Mouse (Mus musculus) embryonic facial prominence, embryonic 12.5 days (tissue): ENCODE measurements around the gene Nrtn. TPM values are rescaled to one million over a fixed set of nuclear protein-coding genes. Genes with fewer than 3 reads are reported as not detected.

Experiments
- ATAC-seq: fragments of 200-750 bp; cut with Nextera tagmentation; 2 replicates; pipeline ENCODE4 v1.8.0; 2017; ENCODE audit not compliant: insufficient number of reproducible peaks, insufficient read depth, low FRiP score, low TSS enrichment
- H3K27ac ChIP-seq: fragments of 300-500 bp; sonication (generic); 2 replicates; pipeline ENCODE4 v1.5.1; 2016; ENCODE audit warnings: mild to moderate bottlenecking
- H3K27me3 ChIP-seq: fragments of 300-500 bp; sonication (generic); 2 replicates; pipeline ENCODE4 v1.6.1; 2016; ENCODE audit warnings: mild to moderate bottlenecking, moderate library complexity
- H3K36me3 ChIP-seq: fragments of 300-500 bp; sonication (generic); 2 replicates; pipeline ENCODE4 v1.6.1; 2016; ENCODE audit warnings: mild to moderate bottlenecking
- H3K4me1 ChIP-seq: fragments of 300-500 bp; sonication (generic); 2 replicates; pipeline ENCODE4 v1.6.1; 2016
- H3K4me2 ChIP-seq: fragments of 300-500 bp; sonication (generic); replicated peaks from 2 replicates; pipeline ENCODE4 v1.6.1; 2016; ENCODE audit warnings: mild to moderate bottlenecking, moderate library complexity
- H3K4me3 ChIP-seq: fragments of 300-500 bp; sonication (generic); 2 replicates; pipeline ENCODE4 v1.5.1; 2016; ENCODE audit warnings: mild to moderate bottlenecking
- H3K9ac ChIP-seq: fragments of 300-500 bp; sonication (generic); 2 replicates; pipeline ENCODE4 v1.6.1; 2016; ENCODE audit warnings: mild to moderate bottlenecking, moderate library complexity
- H3K9me3 ChIP-seq: fragments of 300-500 bp; sonication (generic); 2 replicates; pipeline ENCODE4 v1.6.1; 2016; ENCODE audit warnings: mild to moderate bottlenecking, moderate library complexity
- WGBS: fragments of 180-500 bp; shearing (Covaris S2); methylation state at CpG from one replicate; pipeline ENCODE4 v1.1.7; 2016; 5-methylcytosine and 5-hydroxymethylcytosine counted together
- polyA plus RNA-seq: library from polyadenylated mRNA; unstranded; fragments of >200 nt; fragmentation: Nextera tagmentation; extraction: Ambion mirVana; gene quantifications from 2 replicates; pipeline ENCODE4 v1.2.1, GENCODE M21; 2016

Nrtn gene
- polyA plus RNA-seq, 1 experiment from 2014 or later = 11.9 TPM

DNA sequence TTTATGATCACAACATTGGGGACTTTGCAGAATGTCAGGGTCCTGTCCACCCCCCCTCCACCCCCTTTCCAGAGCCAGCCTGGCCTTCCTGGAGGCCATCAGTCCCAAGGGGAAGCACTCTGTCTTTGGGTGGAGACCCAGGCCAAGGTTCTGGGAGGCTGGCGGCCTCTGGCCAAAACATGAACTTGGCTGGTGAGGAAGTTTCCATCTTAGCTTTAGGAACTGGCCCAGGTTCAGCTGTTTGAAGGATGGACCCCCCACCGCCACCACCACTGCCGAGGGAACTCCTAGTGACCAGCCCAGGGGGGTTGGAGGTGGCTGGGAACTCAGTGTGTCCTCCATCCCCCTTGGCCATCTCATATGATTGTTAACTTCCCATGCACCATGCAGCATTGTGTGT lies 3.7 kb upstream of the Nrtn start:
- H3K4me2 ChIP-seq = no peak overlapping the region
- H3K9me3 ChIP-seq = no peaks in the 10 kb centered on the region
- H3K4me3 ChIP-seq = no peak overlapping the region
- 0 out of 2 replicates have a peak overlapping the region, but pooled peaks have one; percentile 75 for H3K27ac ChIP-seq
- peaks cover 33% of the 10 kb centered on the region for H3K27me3 ChIP-seq
- no peaks in the 10 kb centered on the region for H3K36me3 ChIP-seq
- H3K9ac ChIP-seq = no peak overlapping the region; the same call in 1 of the 2 replicates
- H3K4me1 ChIP-seq = peaks cover 33% of the 10 kb centered on the region
- ATAC-seq = no peak
- WGBS = 74% methylated on average over 3 of the region's 3 CpGs

DNA sequence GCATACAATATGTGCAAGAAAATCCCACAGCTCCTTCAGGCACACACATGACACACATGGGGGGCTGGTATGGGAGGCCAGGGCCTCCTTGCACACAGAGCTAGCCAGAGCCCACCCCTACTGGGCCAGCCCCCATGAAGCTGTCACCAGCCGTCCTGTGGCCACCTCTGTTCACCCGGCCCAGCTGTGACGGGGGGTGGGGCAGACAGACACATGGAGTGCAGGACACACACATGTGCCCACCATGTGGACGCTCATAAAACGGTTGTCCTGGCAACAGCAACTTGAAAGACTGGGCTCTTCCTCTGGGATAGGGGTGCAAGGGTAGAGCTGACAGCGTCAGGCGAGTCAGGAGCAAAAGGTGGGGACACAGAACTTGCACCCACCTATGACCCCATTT lies 1.9 kb upstream of the Nrtn start:
- H3K4me1 ChIP-seq = peaks cover 33% of the 10 kb centered on the region
- H3K4me2 ChIP-seq = no peak overlapping the region
- H3K9me3 ChIP-seq = no peaks in the 10 kb centered on the region
- H3K9ac ChIP-seq = no peak overlapping the region
- no peak for ATAC-seq
- no peaks in the 10 kb centered on the region for H3K36me3 ChIP-seq
- no peak overlapping the region for H3K4me3 ChIP-seq
- WGBS = 52% methylated on average over 7 of the region's 7 CpGs
- peaks cover 51% of the 10 kb centered on the region for H3K27me3 ChIP-seq
- H3K27ac ChIP-seq = no peak overlapping the region

DNA sequence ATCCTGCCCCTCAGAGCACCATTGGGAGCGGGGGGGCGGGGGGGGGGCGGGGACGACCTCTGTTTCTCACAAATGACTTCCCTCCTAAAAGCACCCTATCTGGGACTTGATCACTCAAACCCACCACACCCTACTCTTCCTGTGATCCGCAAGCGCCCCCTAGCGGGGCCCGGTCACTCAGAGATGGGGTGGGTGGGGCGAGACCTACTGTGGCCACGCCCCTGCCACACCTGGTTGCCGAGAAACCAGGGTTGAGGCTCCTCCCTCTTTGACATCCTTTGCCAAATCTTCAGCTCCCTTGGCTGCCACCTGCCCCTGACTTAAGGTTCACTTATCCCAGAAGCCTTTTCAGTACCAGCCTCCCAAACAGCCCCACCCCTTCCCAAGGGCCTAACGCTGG lies 802 bp upstream of the Nrtn start:
- H3K27me3 ChIP-seq = peaks cover 63% of the 10 kb centered on the region
- no peak overlapping the region for H3K9ac ChIP-seq
- WGBS = 5% methylated on average over 12 of the region's 12 CpGs

DNA sequence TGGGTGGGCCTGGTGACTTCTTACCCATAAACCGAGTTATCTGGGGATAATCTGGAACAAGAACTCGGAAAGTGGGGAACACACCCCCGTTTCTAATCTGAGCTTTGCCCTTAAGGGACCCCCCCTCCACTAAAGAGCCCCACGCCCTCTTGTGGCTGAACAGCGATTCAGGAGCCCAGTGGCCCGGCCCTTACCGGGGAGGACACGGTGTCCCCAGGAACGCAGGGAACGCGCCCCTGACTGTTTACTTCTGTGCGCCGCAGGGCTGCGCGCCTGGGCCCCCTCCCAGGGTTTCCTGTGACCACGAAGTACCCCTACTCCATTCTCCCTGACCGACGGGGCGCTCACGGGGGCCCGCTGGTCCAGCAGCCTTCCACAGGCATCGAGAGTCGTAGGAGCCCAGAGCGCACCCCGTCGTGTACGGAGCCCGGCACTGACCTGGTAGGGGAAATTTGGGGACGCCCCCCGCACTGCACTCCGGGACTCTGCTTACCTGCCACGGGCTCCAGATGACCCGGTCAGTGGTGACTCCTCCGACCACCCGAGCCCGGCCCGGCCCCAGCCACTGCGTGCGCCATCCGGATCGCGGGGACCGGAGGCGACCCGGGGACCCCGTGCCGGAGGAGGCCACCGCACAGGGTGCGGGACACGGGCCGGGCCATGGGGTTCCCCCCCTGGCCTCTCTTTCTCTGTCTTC lies 479 bp downstream of the Nrtn start:
- Histone ChIP-seq H3K4me1 (peaks cover 31% of the 10 kb centered on the region), H3K27ac (no peak overlapping the region)
- 2% methylated on average over 51 of the region's 51 CpGs for WGBS

More for the DNA sequence above, 802 bp upstream of the Nrtn start:
- Histone ChIP-seq H3K9me3 (no peaks in the 10 kb centered on the region), H3K27ac (no peak overlapping the region), H3K4me2 (peak overlapping the region; percentile 99; the same call in 1 of the 2 replicates), H3K36me3 (no peaks in the 10 kb centered on the region), H3K4me1 (peaks cover 42% of the 10 kb centered on the region), H3K4me3 (no peak overlapping the region)
- ATAC-seq = no peak

DNA sequence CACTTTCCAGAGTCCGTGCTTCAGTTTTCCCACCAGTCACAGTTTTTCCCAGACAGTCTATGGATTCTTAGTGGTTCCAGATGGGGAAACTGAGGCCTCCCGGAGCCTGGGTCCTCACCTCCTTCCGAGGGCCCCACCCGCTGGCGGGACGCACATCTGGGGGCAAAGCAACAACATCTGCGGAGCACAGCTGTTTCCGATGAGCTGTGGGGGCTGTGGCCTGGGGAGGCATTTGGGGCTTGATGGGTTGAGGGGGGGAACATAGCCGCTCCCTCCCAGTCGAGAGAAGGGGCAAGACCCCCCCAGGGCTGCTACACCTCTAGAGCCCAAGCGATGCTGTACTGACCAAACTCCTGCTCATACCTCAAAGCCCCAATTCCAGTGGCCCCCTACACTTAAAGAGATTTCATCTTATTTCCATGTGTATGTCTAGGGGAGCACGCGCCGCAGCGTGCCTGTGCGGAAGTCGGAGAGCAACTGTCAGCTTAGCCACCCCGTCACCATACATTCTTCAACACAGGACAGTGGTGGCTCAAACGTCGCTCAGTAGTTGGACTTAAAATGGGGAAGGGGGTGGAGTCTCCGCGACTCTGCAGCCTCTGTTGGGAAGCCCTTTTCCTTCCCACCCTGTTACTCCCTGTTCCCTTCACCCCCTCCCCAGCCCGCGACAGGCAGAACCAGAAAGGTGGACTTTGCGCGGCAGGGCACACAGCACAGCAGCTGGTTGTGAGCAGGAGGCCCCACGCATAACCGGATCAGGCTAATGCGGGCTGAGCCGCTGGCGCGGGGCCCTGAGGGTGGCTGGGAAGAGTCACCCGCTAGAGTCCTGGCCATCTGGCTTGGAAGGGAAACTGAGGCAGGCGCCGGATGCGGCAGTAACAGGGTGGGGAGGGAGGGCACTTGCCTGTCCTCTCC lies 2.8 kb downstream of the Nrtn start:
- WGBS = 10% methylated on average over 36 of the region's 36 CpGs
- peaks cover 26% of the 10 kb centered on the region for H3K4me1 ChIP-seq
- no peaks in the 10 kb centered on the region for H3K36me3 ChIP-seq
- 0 out of 2 replicates have a peak overlapping the region, but pooled peaks have one; percentile 6 for H3K4me3 ChIP-seq
- peaks cover 82% of the 10 kb centered on the region for H3K27me3 ChIP-seq
- no peak overlapping the region for H3K27ac ChIP-seq
- H3K4me2 ChIP-seq = no peak overlapping the region
- H3K9me3 ChIP-seq = no peaks in the 10 kb centered on the region
- ATAC-seq = no peak
- no peak overlapping the region for H3K9ac ChIP-seq

More for the DNA sequence above, 479 bp downstream of the Nrtn start:
- peak overlapping the region; percentile 51 for H3K4me3 ChIP-seq
- H3K36me3 ChIP-seq = no peaks in the 10 kb centered on the region
- ATAC-seq = 0 out of 2 replicates have a peak, but pooled peaks have one; percentile 1
- no peaks in the 10 kb centered on the region for H3K9me3 ChIP-seq
- H3K4me2 ChIP-seq = peak overlapping the region; percentile 99
- peak overlapping the region; percentile 63 for H3K9ac ChIP-seq
- H3K27me3 ChIP-seq = peaks cover 75% of the 10 kb centered on the region

DNA sequence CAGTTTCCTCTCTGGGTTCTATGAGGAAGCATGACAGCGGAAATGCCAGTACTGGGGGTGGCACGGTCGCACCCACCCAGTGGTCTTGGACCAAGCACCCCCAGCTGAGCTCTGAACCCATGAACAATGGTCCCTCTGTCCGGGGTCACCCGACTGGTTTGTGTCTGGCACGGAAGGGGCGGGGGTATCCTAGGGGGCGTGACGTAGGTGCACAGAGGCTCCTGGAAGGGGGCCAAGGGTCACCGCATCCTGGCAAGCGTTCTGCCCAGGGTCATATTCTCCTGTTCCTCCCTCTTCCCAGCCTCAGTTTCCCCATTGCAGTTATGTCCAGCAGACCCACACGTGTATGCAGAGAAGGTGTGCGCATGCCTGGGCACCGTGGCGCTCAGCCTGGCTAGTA lies 3.9 kb downstream of the Nrtn start:
- WGBS = 15% methylated on average over 15 of the region's 15 CpGs
- Histone ChIP-seq H3K27ac (no peak overlapping the region), H3K9me3 (no peaks in the 10 kb centered on the region), H3K9ac (no peak overlapping the region), H3K36me3 (no peaks in the 10 kb centered on the region), H3K4me2 (no peak overlapping the region), H3K4me1 (peaks cover 26% of the 10 kb centered on the region), H3K27me3 (peaks cover 82% of the 10 kb centered on the region), H3K4me3 (no peak overlapping the region)
- no peak for ATAC-seq

DNA sequence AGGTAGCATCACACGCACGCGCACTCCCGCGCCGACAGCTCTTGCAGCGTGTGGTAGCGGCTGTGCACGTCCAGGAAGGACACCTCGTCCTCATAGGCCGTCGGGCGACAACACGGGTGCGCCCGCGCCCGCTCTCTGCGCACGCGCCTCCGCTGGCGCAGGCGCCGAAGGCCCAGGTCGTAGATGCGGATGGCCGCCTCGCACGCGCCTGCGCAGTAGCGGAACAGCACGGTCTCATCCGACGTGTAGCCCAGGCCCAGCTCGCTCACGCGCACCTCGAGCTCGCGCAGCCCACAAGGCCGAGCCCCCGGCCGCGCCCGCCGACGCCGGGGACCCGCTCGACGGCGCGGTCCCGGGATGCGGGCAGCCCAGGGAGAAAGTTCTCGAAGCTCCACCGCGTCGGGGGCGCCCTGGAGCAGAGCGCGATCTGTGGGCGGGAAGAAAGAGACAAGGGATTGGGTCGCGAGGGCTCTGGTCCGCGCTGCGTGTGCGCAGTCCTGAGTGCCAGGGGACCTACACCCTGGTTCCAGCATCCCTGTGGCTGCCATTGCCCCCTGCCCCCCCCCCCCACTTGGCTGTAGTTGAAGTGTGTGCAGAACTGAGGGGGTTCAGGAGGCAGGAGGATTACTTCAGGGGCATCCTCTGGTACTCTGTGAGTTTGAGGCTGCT lies 5.8 kb downstream of the Nrtn start:
- Histone ChIP-seq H3K27me3 (peaks cover 64% of the 10 kb centered on the region), H3K9ac (no peak overlapping the region), H3K27ac (no peak overlapping the region), H3K36me3 (no peaks in the 10 kb centered on the region), H3K9me3 (no peaks in the 10 kb centered on the region), H3K4me2 (peak overlapping the region; percentile 42), H3K4me3 (peak overlapping the region; percentile 20), H3K4me1 (peaks cover 13% of the 10 kb centered on the region; the same call in 1 of the 2 replicates)
- 23% methylated on average over 71 of the region's 71 CpGs for WGBS
- ATAC-seq = peak; percentile 36; the same call in 1 of the 2 replicates

DNA sequence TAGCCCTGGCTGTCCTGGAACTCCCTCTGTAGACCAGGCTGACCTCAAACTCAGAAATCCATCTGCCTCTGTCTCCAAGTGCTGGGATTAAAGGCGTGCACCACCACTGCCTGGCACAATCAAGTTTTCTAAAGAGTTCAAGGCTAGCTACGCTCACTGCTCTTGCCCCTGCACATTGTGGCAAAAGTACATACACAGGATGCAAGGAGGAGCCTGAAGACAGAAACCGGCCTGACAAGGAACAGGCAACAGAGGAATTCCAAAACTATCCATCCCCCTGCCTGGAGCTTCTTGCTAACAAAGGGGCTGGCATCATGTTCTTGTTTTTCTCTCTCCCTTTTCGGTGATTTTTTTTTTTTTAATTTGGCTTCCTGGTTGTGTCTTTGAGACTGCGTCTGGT lies 13.2 kb downstream of the Nrtn start:
- Histone ChIP-seq H3K36me3 (no peaks in the 10 kb centered on the region), H3K4me3 (no peak overlapping the region), H3K27ac (peak overlapping the region; percentile 54; the same call in 1 of the 2 replicates), H3K9me3 (no peaks in the 10 kb centered on the region), H3K4me2 (no peak overlapping the region), H3K27me3 (0 out of 2 replicates have a peak, but pooled peaks cover 3% of the 10 kb centered on the region), H3K9ac (no peak overlapping the region), H3K4me1 (no peaks in the 10 kb centered on the region)
- ATAC-seq = no peak
- WGBS = 53% methylated on average over 5 of the region's 5 CpGs

DNA sequence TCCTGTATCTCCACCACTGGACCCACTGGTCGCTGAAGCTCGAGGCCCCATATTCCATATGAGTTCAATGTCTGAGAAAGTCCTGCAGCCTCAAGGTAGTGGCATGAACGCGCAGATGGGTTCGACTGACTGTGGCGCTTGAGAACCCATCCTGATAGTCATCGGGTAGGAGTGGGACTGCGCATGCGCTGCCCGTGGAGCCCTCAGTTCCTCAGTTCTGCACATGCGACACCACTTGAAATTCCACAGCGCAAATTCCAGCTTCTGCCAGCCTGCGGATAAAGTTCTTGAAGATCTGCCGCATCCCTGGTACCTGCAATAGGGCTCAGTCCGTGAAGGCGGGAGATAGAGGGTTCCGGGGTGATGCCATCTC lies 16.6 kb downstream of the Nrtn start:
- Histone ChIP-seq H3K4me3 (no peak overlapping the region), H3K9me3 (no peaks in the 10 kb centered on the region; the same call in 1 of the 2 replicates), H3K4me2 (no peak overlapping the region), H3K27me3 (0 out of 2 replicates have a peak, but pooled peaks cover 3% of the 10 kb centered on the region), H3K4me1 (no peaks in the 10 kb centered on the region), H3K27ac (no peak overlapping the region), H3K36me3 (no peaks in the 10 kb centered on the region), H3K9ac (no peak overlapping the region)
- 77% methylated on average over 17 of the region's 17 CpGs for WGBS
- ATAC-seq = no peak

DNA sequence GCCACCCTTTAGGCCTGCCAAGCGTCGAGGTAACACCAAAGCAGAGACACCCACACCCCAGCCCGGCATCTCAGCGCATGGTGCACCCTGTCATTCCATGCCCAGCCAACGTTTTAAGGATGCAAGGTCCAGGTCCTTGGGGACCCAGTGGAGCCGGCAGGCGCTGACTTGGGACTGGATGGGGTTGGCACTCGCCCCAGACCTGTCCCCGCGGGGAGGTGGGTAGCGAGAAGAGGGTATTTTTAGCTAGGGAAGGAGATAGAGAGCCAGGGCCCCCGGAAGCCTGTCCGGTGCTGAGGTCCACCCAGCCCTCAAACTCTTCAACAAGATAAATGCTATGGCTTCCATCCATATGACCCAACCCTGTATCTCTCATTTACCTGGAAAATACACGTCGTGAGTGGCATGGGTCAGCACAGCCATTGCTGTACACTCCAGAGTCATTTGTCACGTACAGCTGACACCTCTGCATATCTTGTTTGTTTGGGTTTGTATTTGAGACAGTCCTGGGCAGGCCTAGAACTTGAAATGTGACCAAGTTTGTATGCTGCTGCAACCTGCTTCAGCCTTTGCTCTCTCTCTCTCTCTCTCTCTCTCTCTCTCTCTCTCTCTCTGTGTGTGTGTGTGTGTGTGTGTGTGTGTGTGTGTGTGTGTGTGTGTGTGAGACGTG lies 17.1 kb downstream of the Nrtn start:
- Histone ChIP-seq H3K27me3 (0 out of 2 replicates have a peak, but pooled peaks cover 3% of the 10 kb centered on the region), H3K4me1 (no peaks in the 10 kb centered on the region), H3K4me3 (no peak overlapping the region), H3K27ac (no peak overlapping the region), H3K36me3 (no peaks in the 10 kb centered on the region), H3K9me3 (no peaks in the 10 kb centered on the region; the same call in 1 of the 2 replicates), H3K4me2 (no peak overlapping the region), H3K9ac (no peak overlapping the region)
- ATAC-seq = no peak
- 76% methylated on average over 17 of the region's 17 CpGs for WGBS

DNA sequence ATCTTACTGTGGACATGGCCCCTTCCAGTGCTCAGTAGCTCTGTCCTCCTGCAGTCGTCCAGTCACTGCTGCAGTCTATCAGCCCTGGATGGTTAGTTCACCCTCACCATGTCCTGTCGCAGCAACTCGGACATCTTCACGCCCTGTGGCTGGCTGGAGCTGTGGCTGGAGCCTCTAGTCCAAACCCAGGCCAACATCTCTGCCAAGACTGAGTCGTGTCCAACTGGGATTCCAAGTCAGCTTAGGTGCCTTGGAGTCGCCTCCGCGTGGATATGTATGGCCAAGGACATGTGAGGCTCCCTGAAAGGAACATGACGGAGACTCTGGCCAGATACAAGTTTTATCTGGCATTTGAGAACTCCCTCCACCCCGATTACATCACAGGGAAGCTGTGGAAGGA lies 19.1 kb downstream of the Nrtn start:
- Histone ChIP-seq H3K4me1 (no peaks in the 10 kb centered on the region), H3K4me2 (no peak overlapping the region), H3K9me3 (no peaks in the 10 kb centered on the region; the same call in 1 of the 2 replicates), H3K4me3 (no peak overlapping the region), H3K27ac (no peak overlapping the region), H3K36me3 (no peaks in the 10 kb centered on the region), H3K9ac (no peak overlapping the region), H3K27me3 (0 out of 2 replicates have a peak, but pooled peaks cover 5% of the 10 kb centered on the region)
- 84% methylated on average over 10 of the region's 10 CpGs for WGBS
- ATAC-seq = no peak
